Mouse (Mus musculus) adipocyte (in vitro differentiated cells): ENCODE measurements around the gene Gm13693.
"Not testable (repeated sequence)": the region's sequence is repeated elsewhere in the genome, so short reads cannot be mapped to it uniquely, and the experiment has no call there.

Source experiments
- DNase-seq: peaks from one replicate; pipeline ENCODE4 v3.0.0-alpha.2; 2016; ENCODE audit warnings: low spot score

Gm13693 gene

GRCm38 (mm10) chr2:83961203-83961602 is at the start of gene Gm13693:
TSS of gene Gm13693 (plus strand) at chr2:83961503.
- DNase-seq, result not testable (repeated sequence)

GRCm38 (mm10) chr2:83929478-83930088 is 31.7 kb upstream of the Gm13693 start:
- DNase-seq, result no peak

- no peak for DNase-seq
These were observed 20.4 kb upstream of the Gm13693 start, which contains the start of gene Zswim2 for GRCm38 (mm10) chr2:83940931-83941361. TSS of gene Zswim2 (minus strand) at chr2:83941228.

- no peak for DNase-seq
These were observed 19.9 kb upstream of the Gm13693 start for GRCm38 (mm10) chr2:83941378-83941777.

- no peak for DNase-seq
These were observed 19.5 kb upstream of the Gm13693 start for GRCm38 (mm10) chr2:83941792-83942191.

GRCm38 (mm10) chr2:83955393-83955792 is 5.9 kb upstream of the Gm13693 start, which contains the start of gene Gm13698:
TSS of gene Gm13698 (plus strand) at chr2:83955693.
- DNase-seq, result not testable (repeated sequence)

- DNase-seq, result not testable (repeated sequence)
These were observed 5.7 kb downstream of the Gm13693 start, which contains the start of gene Gm13695 for GRCm38 (mm10) chr2:83967013-83967412. TSS of gene Gm13695 (plus strand) at chr2:83967313.

- DNase-seq, result not testable (repeated sequence)
These were observed 11.5 kb downstream of the Gm13693 start, which contains the start of gene Gm13696 for GRCm38 (mm10) chr2:83972823-83973222. TSS of gene Gm13696 (plus strand) at chr2:83973123.

- DNase-seq, result not testable (repeated sequence)
These were observed 17.3 kb downstream of the Gm13693 start, which contains the start of gene Gm13694 for GRCm38 (mm10) chr2:83978633-83979032. TSS of gene Gm13694 (plus strand) at chr2:83978933.

GRCm38 (mm10) chr2:83984443-83984842 is 23.1 kb downstream of the Gm13693 start, which contains the start of gene Gm13697:
TSS of gene Gm13697 (plus strand) at chr2:83984743.
- DNase-seq, result not testable (repeated sequence)

- DNase-seq, result not testable (repeated sequence)
These were observed 28.9 kb downstream of the Gm13693 start, which contains the start of gene Gm13691 for GRCm38 (mm10) chr2:83990253-83990652. TSS of gene Gm13691 (plus strand) at chr2:83990553.

- peak; percentile 15 for DNase-seq
These were observed 32.4 kb downstream of the Gm13693 start for GRCm38 (mm10) chr2:83993639-83994255.

- DNase-seq, result not testable (repeated sequence)
These were observed 33.2 kb downstream of the Gm13693 start for GRCm38 (mm10) chr2:83994526-83994925.

- DNase-seq, result peak; percentile 52
These were observed 47.6 kb downstream of the Gm13693 start for GRCm38 (mm10) chr2:84008913-84009312.

GRCm38 (mm10) chr2:84009818-84010217 is 48.5 kb downstream of the Gm13693 start:
- DNase-seq, result no peak
